Mouse (Mus musculus) brain, embryonic 18.5 days (tissue): ENCODE results near the gene Ncf1.

ENCODE experiments used
- DNase-seq: peaks from one replicate; pipeline ENCODE4 v3.0.0-alpha.2; 2012; ENCODE audit warnings: low read depth, low spot score

Gene Ncf1

GRCm38 (mm10) chr5:134244890-134245289 lies 15.5 kb upstream of the Ncf1 start:
- no peak for DNase-seq

- DNase-seq = no peak
Measured at GRCm38 (mm10) chr5:134243661-134244436, 14.4 kb upstream of the Ncf1 start.

- DNase-seq = no peak
Measured at GRCm38 (mm10) chr5:134241831-134242230, 12.4 kb upstream of the Ncf1 start.

GRCm38 (mm10) chr5:134237936-134238760 lies 8.7 kb upstream of the Ncf1 start:
- DNase-seq = no peak

GRCm38 (mm10) chr5:134237508-134237907 lies 8.1 kb upstream of the Ncf1 start:
- no peak for DNase-seq

- DNase-seq = no peak
Measured at GRCm38 (mm10) chr5:134236796-134237195, 7.4 kb upstream of the Ncf1 start.

- DNase-seq = no peak
Measured at GRCm38 (mm10) chr5:134236241-134236640, 6.8 kb upstream of the Ncf1 start.

GRCm38 (mm10) chr5:134235111-134235510 lies 5.7 kb upstream of the Ncf1 start:
- DNase-seq = no peak

GRCm38 (mm10) chr5:134234205-134234604 lies 4.8 kb upstream of the Ncf1 start:
- no peak for DNase-seq

- DNase-seq = no peak
Measured at GRCm38 (mm10) chr5:134233244-134233651, 3.8 kb upstream of the Ncf1 start.

GRCm38 (mm10) chr5:134232568-134232967 lies 3.1 kb upstream of the Ncf1 start:
- no peak for DNase-seq

GRCm38 (mm10) chr5:134232111-134232510 lies 2.7 kb upstream of the Ncf1 start:
- no peak for DNase-seq

- no peak for DNase-seq
Measured at GRCm38 (mm10) chr5:134231376-134231775, 2.0 kb upstream of the Ncf1 start.

- no peak for DNase-seq
Measured at GRCm38 (mm10) chr5:134228249-134228638, 1.2 kb downstream of the Ncf1 start.

- DNase-seq = no peak
Measured at GRCm38 (mm10) chr5:134227574-134228248, 1.7 kb downstream of the Ncf1 start.

GRCm38 (mm10) chr5:134226946-134227345 lies 2.5 kb downstream of the Ncf1 start:
- no peak for DNase-seq

GRCm38 (mm10) chr5:134225110-134225901 lies 4.1 kb downstream of the Ncf1 start:
- DNase-seq = no peak

GRCm38 (mm10) chr5:134221708-134222150 lies 7.7 kb downstream of the Ncf1 start:
- DNase-seq = no peak

- DNase-seq = no peak
Measured at GRCm38 (mm10) chr5:134221278-134221677, 8.1 kb downstream of the Ncf1 start.

- DNase-seq = no peak
Measured at GRCm38 (mm10) chr5:134217900-134218299, 11.5 kb downstream of the Ncf1 start.

GRCm38 (mm10) chr5:134214021-134214806 lies 15.2 kb downstream of the Ncf1 start:
- DNase-seq = no peak
